Mouse (Mus musculus) heart, embryonic 13.5 days (tissue): ENCODE results near the gene Lgi2. TPM values are rescaled to one million over a fixed set of nuclear protein-coding genes. Genes with fewer than 3 reads are reported as not detected.

Experiments
- ATAC-seq: fragments of 200-750 bp; cut with Nextera tagmentation; 2 replicates; pipeline ENCODE4 v1.8.0; 2017; ENCODE audit warnings: moderate TSS enrichment; ENCODE audit not compliant: insufficient number of reproducible peaks, low FRiP score, low TSS enrichment; ENCODE audit errors: extremely low read depth
- H3K27ac ChIP-seq: fragments of 300-500 bp; sonication (generic); replicated peaks from 2 replicates; pipeline ENCODE4 v1.5.1; 2015; ENCODE audit warnings: moderate library complexity, mild to moderate bottlenecking, inconsistent platforms
- H3K27me3 ChIP-seq: fragments of 300-500 bp; sonication (generic); replicated peaks from 2 replicates; pipeline ENCODE4 v1.6.1; 2015; ENCODE audit warnings: mild to moderate bottlenecking, inconsistent platforms
- H3K36me3 ChIP-seq: fragments of 300-500 bp; sonication (generic); 2 replicates; pipeline ENCODE4 v1.6.1; 2015; ENCODE audit warnings: mild to moderate bottlenecking, inconsistent platforms
- H3K4me1 ChIP-seq: fragments of 300-500 bp; sonication (generic); 2 replicates; pipeline ENCODE4 v1.6.1; 2015; ENCODE audit warnings: inconsistent platforms
- H3K4me2 ChIP-seq: fragments of 300-500 bp; sonication (generic); 2 replicates; pipeline ENCODE4 v1.6.1; 2015; ENCODE audit warnings: inconsistent platforms, mild to moderate bottlenecking, moderate library complexity
- H3K4me3 ChIP-seq: fragments of 300-500 bp; sonication (generic); 2 replicates; pipeline ENCODE4 v1.5.1; 2015; ENCODE audit warnings: moderate library complexity, mild to moderate bottlenecking, inconsistent platforms
- H3K9ac ChIP-seq: fragments of 300-500 bp; sonication (generic); 2 replicates; pipeline ENCODE4 v1.6.1; 2015; ENCODE audit warnings: inconsistent platforms, mild to moderate bottlenecking, moderate library complexity
- H3K9me3 ChIP-seq: fragments of 300-500 bp; sonication (generic); 2 replicates; pipeline ENCODE4 v1.6.1; 2016; ENCODE audit warnings: inconsistent platforms
- WGBS: fragments of 180-500 bp; shearing (Covaris S2); methylation state at CpG from one replicate; pipeline ENCODE4 v1.1.7; 2015; ENCODE audit warnings: mixed read lengths; 5-methylcytosine and 5-hydroxymethylcytosine counted together
- polyA plus RNA-seq: library from polyadenylated mRNA; unstranded; fragments of >200 nt; fragmentation: Nextera tagmentation; extraction: Ambion mirVana; gene quantifications from 2 replicates; pipeline ENCODE4 v1.2.1, GENCODE M21; 2015

Gene Lgi2
- polyA plus RNA-seq: 2.0 and 2.1 TPM in 2 replicates

DNA sequence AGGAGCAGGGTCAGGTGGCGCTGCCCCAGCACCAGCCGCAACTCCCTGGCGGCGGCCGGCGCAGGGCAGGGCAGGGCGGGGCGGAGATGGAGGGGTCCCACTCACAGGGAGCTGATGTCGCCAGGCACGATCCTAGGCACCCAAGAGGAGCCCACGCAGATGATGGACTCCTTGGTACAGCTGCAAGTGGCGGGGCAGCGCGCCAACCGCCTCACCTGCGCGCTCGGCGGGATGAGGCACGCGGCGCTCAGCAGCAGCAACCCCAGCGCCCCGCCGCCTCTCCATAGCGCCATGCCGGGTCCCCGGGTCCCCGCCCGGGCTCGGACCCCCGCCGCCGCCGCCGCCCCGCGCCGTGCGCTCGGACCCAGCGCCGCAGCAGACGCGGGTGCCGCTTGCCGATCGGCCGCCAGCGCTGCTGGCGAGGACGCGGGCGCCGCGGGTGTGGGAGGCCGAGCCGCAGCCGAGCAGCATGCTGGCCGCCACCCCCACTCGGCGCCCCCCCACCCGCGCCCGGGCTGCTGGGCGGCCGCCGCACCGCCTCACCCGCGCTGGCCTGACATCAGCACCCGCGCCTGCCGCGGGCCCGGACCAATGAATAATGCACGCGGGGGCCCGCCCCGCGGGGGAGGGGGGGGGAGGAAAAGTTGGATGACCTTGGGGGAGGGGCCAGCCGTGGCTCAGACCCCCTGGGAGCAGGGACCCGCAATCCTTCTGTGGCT lies at the start of gene Lgi2:
TSS of gene Lgi2 (minus strand) at position 650 of the 719 bp plus-strand sequence.
- ATAC-seq: peak; percentile 14; the same call in 1 of the 2 replicates
- H3K27ac ChIP-seq: no peak within 1 kb of the TSS
- no peaks in the 10 kb centered on the region for H3K36me3 ChIP-seq
- peaks cover 28% of the 10 kb centered on the region for H3K27me3 ChIP-seq
- peak within 1 kb of the TSS; percentile 72 for H3K4me3 ChIP-seq
- peaks cover 17% of the 10 kb centered on the region for H3K4me1 ChIP-seq
- peak within 1 kb of the TSS; percentile 94 for H3K4me2 ChIP-seq
- peak within 1 kb of the TSS; percentile 84 for H3K9ac ChIP-seq
- under 1% methylated on average over 69 of the region's 83 CpGs for WGBS
- peaks cover 4% of the 10 kb centered on the region for H3K9me3 ChIP-seq

DNA sequence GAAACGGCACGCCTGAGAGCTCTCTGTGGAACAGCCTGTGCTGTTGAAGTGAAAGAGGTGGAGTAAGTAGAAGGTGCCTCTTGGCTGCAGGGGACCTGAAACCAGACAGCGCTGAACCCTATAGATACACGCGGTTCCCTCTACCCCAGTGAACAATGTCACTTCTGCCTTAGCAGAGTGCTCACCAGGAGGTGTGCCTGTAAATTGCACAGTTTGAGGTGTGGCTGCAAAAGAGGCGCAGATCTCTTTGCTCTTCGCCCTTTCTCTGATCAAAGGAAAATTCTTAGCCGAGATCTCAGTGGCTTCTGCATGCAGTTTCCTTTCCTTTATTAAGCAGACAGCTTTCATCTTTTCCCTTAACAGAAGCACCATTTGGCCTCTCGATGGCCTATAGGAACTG lies 49.2 kb upstream of the Lgi2 start:
- Histone ChIP-seq H3K4me1 (peaks cover 46% of the 10 kb centered on the region), H3K4me2 (no peak overlapping the region), H3K27ac (no peak overlapping the region), H3K27me3 (0 out of 2 replicates have a peak, but pooled peaks cover 8% of the 10 kb centered on the region), H3K9me3 (no peaks in the 10 kb centered on the region), H3K4me3 (no peak overlapping the region), H3K36me3 (no peaks in the 10 kb centered on the region), H3K9ac (peak overlapping the region; percentile 14; the same call in 1 of the 2 replicates)
- 57% methylated on average over 9 of the region's 9 CpGs for WGBS
- no peak for ATAC-seq

DNA sequence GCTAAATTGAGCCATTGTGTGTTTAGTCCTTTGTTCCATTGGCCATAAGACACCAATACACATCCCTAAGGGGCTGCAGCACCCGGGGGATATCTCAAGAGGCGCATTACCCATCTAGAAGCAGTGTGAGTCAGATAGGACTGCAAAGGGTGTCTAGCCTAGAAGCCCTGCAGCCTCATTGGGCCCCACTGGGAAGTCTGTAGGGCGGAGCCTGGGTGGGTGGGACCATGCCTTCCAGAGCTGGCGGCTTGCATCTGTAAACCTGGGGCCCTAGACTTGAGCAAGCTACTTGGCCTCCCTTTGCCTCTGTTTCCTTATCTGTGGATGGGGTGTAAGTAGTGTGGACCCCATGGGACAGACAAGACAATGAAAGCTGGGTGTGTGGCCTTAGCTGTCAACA lies 48.4 kb upstream of the Lgi2 start:
- H3K27me3 ChIP-seq: 0 out of 2 replicates have a peak, but pooled peaks cover 8% of the 10 kb centered on the region
- H3K4me3 ChIP-seq: no peak overlapping the region
- ATAC-seq: no peak
- WGBS: 54% methylated on average over 4 of the region's 4 CpGs
- H3K4me2 ChIP-seq: no peak overlapping the region
- H3K9me3 ChIP-seq: no peaks in the 10 kb centered on the region
- peaks cover 51% of the 10 kb centered on the region for H3K4me1 ChIP-seq
- H3K27ac ChIP-seq: no peak overlapping the region
- H3K9ac ChIP-seq: 0 out of 2 replicates have a peak overlapping the region, but pooled peaks have one; percentile 14
- H3K36me3 ChIP-seq: no peaks in the 10 kb centered on the region

DNA sequence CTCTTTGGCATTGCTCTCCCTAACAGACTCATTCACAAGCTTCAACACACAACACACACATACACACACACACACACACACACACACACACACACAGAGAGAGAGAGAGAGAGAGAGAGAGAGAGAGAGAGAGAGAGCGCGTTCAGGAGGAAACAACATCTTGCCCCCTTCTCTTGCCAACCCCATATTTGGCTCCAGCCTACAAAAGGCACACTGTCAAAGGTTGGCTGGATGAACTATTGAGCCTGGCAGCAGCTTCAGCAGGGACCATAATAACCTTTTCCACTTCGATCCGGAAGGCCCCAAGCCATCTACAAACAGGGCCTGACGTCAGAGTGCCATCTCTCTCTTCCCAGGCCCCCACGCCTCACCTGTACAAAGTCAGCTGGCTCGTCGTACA lies 46.5 kb upstream of the Lgi2 start:
- WGBS: 82% methylated on average over 8 of the region's 8 CpGs
- Histone ChIP-seq H3K27me3 (0 out of 2 replicates have a peak, but pooled peaks cover 6% of the 10 kb centered on the region), H3K9ac (no peak overlapping the region), H3K27ac (no peak overlapping the region), H3K36me3 (no peaks in the 10 kb centered on the region), H3K4me1 (peaks cover 41% of the 10 kb centered on the region), H3K4me2 (no peak overlapping the region), H3K9me3 (peaks cover 8% of the 10 kb centered on the region), H3K4me3 (no peak overlapping the region)
- ATAC-seq: no peak

DNA sequence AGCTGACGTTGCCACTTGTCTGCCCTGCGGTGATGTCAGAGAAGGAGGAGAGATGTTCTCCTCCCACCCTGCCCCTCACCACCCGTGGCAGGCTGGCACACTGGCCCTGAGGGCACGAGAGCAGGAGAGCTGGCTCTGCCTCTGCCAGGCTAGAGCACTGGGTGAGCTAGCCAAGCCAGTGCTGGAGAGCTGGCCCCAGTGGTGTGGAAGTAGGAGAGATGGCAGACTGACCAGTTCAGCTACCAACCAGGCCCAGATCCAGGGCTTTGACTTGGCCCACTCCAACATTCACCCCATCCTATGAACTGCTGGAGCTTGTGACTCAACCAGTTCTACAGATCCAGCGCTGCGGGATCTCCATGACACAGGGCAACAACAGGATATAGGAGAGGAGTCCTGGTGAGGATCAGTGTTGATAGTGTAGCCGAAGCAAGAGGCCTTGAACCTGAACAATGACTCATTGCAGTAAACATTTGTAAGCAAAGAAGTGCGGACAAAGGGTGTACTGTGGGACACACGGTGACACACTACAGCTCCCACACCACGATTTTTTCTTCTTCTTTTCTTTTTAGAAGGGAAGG lies 45.1 kb upstream of the Lgi2 start:
- Histone ChIP-seq H3K4me1 (peaks cover 27% of the 10 kb centered on the region), H3K9me3 (peaks cover 16% of the 10 kb centered on the region), H3K9ac (no peak overlapping the region), H3K4me2 (no peak overlapping the region), H3K27me3 (no peaks in the 10 kb centered on the region), H3K4me3 (no peak overlapping the region), H3K36me3 (no peaks in the 10 kb centered on the region), H3K27ac (no peak overlapping the region)
- ATAC-seq: no peak; the same call in 1 of the 2 replicates
- WGBS: 64% methylated on average over 10 of the region's 10 CpGs

DNA sequence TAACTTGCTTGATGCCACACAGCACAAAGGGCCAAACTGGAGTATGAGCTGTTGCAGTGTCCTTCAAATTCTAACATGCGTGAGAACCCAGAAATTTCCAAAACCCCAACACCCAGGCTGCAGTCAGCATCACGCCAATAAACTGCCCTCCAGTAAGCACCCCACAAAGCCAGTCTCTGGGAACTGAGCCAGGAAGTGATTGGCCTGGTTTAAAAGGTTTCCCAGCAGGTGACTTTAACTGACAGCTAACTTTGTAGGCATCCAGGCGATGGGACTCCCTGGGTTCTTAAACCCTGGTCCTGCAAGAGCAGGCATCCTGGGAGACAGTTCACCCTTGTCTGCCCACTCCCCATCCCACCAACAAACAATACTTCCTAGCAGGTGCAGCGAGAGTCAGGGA lies 44.0 kb upstream of the Lgi2 start:
- no peak overlapping the region for H3K27ac ChIP-seq
- H3K36me3 ChIP-seq: no peaks in the 10 kb centered on the region
- no peak overlapping the region for H3K4me3 ChIP-seq
- H3K9me3 ChIP-seq: peaks cover 16% of the 10 kb centered on the region
- H3K4me2 ChIP-seq: no peak overlapping the region
- peaks cover 16% of the 10 kb centered on the region for H3K4me1 ChIP-seq
- WGBS: 68% methylated on average over 4 of the region's 4 CpGs
- ATAC-seq: no peak
- no peak overlapping the region for H3K9ac ChIP-seq
- no peaks in the 10 kb centered on the region for H3K27me3 ChIP-seq

DNA sequence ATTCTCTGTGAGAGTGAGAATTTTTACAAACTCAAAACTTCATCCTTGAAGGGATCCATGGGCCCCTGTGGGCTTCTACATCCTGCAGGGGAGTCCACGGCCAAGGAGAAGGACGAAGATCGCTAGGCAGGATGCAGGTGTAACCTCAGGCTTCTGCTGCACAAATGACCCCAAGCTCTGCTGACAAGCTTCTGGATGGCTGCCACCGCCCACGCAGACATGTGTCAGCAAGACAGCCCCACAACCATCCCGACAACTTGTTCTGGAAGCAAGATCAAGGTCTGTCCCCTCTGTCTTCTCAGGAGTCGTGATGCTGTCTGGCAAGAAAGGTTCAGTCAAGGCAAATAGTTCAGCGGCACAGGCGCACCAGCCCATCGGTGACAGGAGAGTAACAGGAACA lies 43.4 kb upstream of the Lgi2 start:
- no peak for ATAC-seq
- peaks cover 16% of the 10 kb centered on the region for H3K9me3 ChIP-seq
- 52% methylated on average over 10 of the region's 10 CpGs for WGBS
- H3K4me3 ChIP-seq: no peak overlapping the region
- no peak overlapping the region for H3K4me2 ChIP-seq
- H3K27me3 ChIP-seq: no peaks in the 10 kb centered on the region
- no peak overlapping the region for H3K9ac ChIP-seq
- H3K27ac ChIP-seq: no peak overlapping the region
- H3K4me1 ChIP-seq: peaks cover 10% of the 10 kb centered on the region
- no peaks in the 10 kb centered on the region for H3K36me3 ChIP-seq

DNA sequence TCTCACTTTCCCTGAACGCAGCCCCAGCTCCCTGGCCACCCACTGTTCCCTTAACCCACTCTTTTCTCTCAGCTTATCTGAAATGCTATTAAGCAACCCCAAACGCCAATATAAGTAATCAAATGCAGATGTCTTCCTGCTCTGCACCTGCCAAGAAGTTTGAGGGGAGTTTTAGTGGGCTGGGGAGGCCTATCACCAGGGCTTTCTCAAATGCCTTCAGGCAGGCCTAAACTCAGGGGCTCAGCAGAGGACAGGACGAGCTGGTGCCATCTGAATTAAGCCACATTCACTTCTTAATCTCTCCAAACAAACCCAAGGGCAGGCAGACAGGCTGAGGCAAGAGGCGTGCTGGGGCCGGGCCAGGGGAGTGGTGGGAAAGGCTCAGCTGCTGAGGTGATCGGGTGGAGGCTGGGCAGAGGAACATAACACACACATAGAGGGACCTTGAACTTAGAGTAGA lies 38.4 kb upstream of the Lgi2 start:
- Histone ChIP-seq H3K9me3 (peaks cover 16% of the 10 kb centered on the region), H3K4me2 (no peak overlapping the region), H3K27ac (no peak overlapping the region), H3K4me3 (no peak overlapping the region), H3K4me1 (peaks cover 2% of the 10 kb centered on the region; the same call in 1 of the 2 replicates), H3K9ac (no peak overlapping the region), H3K27me3 (no peaks in the 10 kb centered on the region), H3K36me3 (no peaks in the 10 kb centered on the region)
- WGBS: 51% methylated on average over 6 of the region's 6 CpGs
- no peak for ATAC-seq

DNA sequence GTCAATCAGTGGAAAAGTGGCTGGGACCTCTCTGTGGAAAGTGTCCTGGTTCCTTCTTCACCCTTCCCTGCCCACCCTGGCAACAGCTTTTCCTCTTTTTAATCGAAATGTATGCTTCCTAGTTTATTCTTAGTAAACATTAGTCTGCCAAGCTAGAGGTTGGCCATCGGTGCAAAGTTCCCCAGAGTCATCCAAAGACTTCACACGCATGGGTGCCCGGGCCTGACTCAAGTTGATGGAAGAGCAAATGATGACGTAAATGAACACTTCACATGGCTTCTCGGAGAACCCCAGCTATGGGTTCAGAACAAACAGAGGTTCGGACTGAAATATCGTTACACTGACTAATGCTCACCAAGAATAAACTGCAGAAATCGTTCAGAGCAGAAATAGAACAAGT lies 24.4 kb upstream of the Lgi2 start:
- Histone ChIP-seq H3K9ac (no peak overlapping the region), H3K27me3 (peaks cover 9% of the 10 kb centered on the region; the same call in 1 of the 2 replicates), H3K4me1 (peaks cover 3% of the 10 kb centered on the region), H3K4me2 (no peak overlapping the region), H3K9me3 (0 out of 2 replicates have a peak, but pooled peaks cover 3% of the 10 kb centered on the region), H3K4me3 (no peak overlapping the region), H3K27ac (no peak overlapping the region), H3K36me3 (no peaks in the 10 kb centered on the region)
- no peak for ATAC-seq
- 80% methylated on average over 9 of the region's 9 CpGs for WGBS

DNA sequence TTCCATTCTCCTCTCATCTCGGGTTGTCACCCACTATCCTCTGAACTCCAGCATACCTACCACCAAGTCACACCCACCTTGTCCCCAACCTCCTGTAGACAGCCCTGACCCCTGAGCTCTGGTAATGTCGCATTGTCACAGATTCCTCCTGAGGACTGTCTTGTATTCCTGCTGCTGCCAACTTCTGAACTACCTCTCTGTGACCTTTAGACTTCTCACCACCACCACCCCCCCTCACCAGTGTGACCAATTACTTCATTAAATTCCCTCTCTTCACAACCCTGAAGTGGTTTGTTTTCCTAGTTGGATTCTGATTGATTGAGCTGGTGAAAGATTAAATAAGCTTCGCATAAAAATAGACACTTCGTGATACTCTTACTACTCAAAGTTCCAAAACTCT lies 22.4 kb upstream of the Lgi2 start:
- ATAC-seq: no peak
- WGBS: 65% methylated on average over 4 of the region's 4 CpGs
- no peak overlapping the region for H3K9ac ChIP-seq
- peaks cover 5% of the 10 kb centered on the region; the same call in 1 of the 2 replicates for H3K27me3 ChIP-seq
- 0 out of 2 replicates have a peak, but pooled peaks cover 3% of the 10 kb centered on the region for H3K9me3 ChIP-seq
- no peak overlapping the region for H3K27ac ChIP-seq
- H3K4me1 ChIP-seq: peaks cover 3% of the 10 kb centered on the region
- no peaks in the 10 kb centered on the region for H3K36me3 ChIP-seq
- H3K4me2 ChIP-seq: no peak overlapping the region
- no peak overlapping the region for H3K4me3 ChIP-seq

DNA sequence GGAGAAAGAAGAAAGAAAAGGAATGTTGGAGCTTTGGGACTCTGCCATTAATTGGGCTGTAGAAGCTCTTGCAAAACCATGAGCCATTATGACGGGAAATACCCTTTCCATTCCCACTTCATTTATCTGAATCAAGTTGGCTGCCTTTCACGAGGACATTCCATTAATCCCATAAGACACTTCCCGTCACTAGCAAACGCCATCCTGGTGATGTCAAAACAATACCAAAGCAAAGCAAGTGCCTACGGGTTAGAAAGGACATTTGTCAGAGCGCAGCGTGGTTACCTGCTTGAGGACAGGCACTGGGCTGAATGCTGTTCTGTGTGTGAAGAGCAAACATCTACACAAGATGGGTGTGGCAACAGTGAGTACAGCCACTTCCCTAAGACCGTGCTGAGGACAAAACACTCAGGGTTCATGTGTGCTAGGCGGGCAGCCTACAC lies 21.1 kb upstream of the Lgi2 start:
- Histone ChIP-seq H3K4me1 (peaks cover 3% of the 10 kb centered on the region), H3K27ac (no peak overlapping the region), H3K9ac (no peak overlapping the region), H3K9me3 (0 out of 2 replicates have a peak, but pooled peaks cover 3% of the 10 kb centered on the region), H3K4me2 (no peak overlapping the region), H3K4me3 (no peak overlapping the region), H3K27me3 (peaks cover 5% of the 10 kb centered on the region; the same call in 1 of the 2 replicates), H3K36me3 (no peaks in the 10 kb centered on the region)
- WGBS: 57% methylated on average over 9 of the region's 9 CpGs
- ATAC-seq: no peak
